Mouse (Mus musculus) midbrain, embryonic 14.5 days (tissue): ENCODE results near the gene Arfgef3. TPM values are rescaled to one million over a fixed set of nuclear protein-coding genes. Genes with fewer than 3 reads are reported as not detected.
"Not testable (repeated sequence)": the region's sequence is repeated elsewhere in the genome, so short reads cannot be mapped to it uniquely, and the experiment has no call there.

Experiments
- ATAC-seq: fragments of 200-750 bp; cut with Nextera tagmentation; 2 replicates; pipeline ENCODE4 v1.8.0; 2017; ENCODE audit warnings: moderate number of reproducible peaks, moderate library complexity; ENCODE audit not compliant: low FRiP score, low TSS enrichment
- DNase-seq: peaks from one replicate; pipeline ENCODE4 v3.0.0-alpha.2; 2015
- H3K27ac ChIP-seq: fragments of 300-500 bp; sonication (generic); replicated peaks from 2 replicates; pipeline ENCODE4 v1.5.1; 2014; ENCODE audit warnings: mild to moderate bottlenecking, low read depth, low read length, moderate library complexity
- H3K27me3 ChIP-seq: fragments of 300-500 bp; sonication (generic); 2 replicates; pipeline ENCODE4 v1.6.1; 2014; ENCODE audit warnings: low read length, control low read depth, mixed read lengths; ENCODE audit not compliant: control insufficient read depth, insufficient read depth
- H3K36me3 ChIP-seq: fragments of 300-500 bp; sonication (generic); 2 replicates; pipeline ENCODE4 v1.6.1; 2014; ENCODE audit warnings: low read length, control low read depth; ENCODE audit not compliant: control insufficient read depth, insufficient read depth
- H3K4me1 ChIP-seq: fragments of 300-500 bp; sonication (generic); 2 replicates; pipeline ENCODE4 v1.6.1; 2014; ENCODE audit warnings: mild to moderate bottlenecking, antibody characterized with exemption, low read length, control low read depth; ENCODE audit not compliant: control insufficient read depth, insufficient read depth
- H3K4me2 ChIP-seq: fragments of 300-500 bp; sonication (generic); 2 replicates; pipeline ENCODE4 v1.6.1; 2014; ENCODE audit warnings: mild to moderate bottlenecking, low read length, moderate library complexity
- H3K4me3 ChIP-seq: fragments of 300-500 bp; sonication (generic); replicated peaks from 2 replicates; pipeline ENCODE4 v1.5.1; 2014; ENCODE audit warnings: low read depth, low read length
- H3K9ac ChIP-seq: fragments of 300-500 bp; sonication (generic); replicated peaks from 2 replicates; pipeline ENCODE4 v1.6.1; 2014; ENCODE audit warnings: mild to moderate bottlenecking, low read length, moderate library complexity
- H3K9me3 ChIP-seq: fragments of 300-500 bp; sonication (generic); 2 replicates; pipeline ENCODE4 v1.6.1; 2016; ENCODE audit warnings: low read length, control low read depth, mixed read lengths; ENCODE audit not compliant: control insufficient read depth
- WGBS: fragments of 180-500 bp; shearing (Covaris S2); extraction: QIAGEN DNeasy Blood & Tissue Kit; methylation state at CpG from one replicate; pipeline ENCODE4 v1.1.7; 2014; 5-methylcytosine and 5-hydroxymethylcytosine counted together
- polyA plus RNA-seq: library from polyadenylated mRNA; unstranded; fragments of >200 nt; fragmentation: Nextera tagmentation; extraction: Ambion mirVana; gene quantifications from 2 replicates; pipeline ENCODE4 v1.2.1, GENCODE M21; 2014

The Arfgef3 gene
- polyA plus RNA-seq, 1 experiment from 2014 or later = 7.8 TPM

GRCm38 (mm10) chr10:18589455-18589854 is 154.3 kb downstream of the Arfgef3 start:
- Histone ChIP-seq H3K27me3 (no peaks in the 10 kb centered on the region), H3K36me3 (peaks cover 39% of the 10 kb centered on the region), H3K27ac (no peak overlapping the region), H3K9me3 (no peaks in the 10 kb centered on the region), H3K9ac (no peak overlapping the region), H3K4me3 (no peak overlapping the region), H3K4me1 (no peaks in the 10 kb centered on the region), H3K4me2 (no peak overlapping the region)
- no peak for DNase-seq
- ATAC-seq = no peak
- 93% methylated on average over 5 of the region's 5 CpGs for WGBS

DNA sequence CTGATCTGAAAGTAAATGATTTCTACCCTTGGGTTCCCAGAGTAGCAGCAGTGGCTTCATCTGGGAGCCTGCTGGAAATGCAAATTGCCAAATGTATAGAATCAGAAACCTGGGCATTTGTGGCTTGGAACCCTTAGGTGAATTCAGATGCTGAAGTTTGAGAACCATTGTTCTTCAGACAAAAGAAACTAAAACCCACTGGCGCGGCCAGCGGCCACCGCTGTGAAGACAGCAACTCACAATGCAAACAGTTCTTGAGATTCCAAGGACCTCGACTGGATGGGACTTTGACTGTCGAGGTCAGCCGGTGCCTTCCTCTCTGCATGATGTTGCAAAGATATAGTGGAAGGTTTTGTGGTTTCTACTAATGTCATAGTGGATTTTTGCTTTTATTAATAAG is 159.6 kb downstream of the Arfgef3 start:
- no peak for ATAC-seq
- no peak overlapping the region for H3K9ac ChIP-seq

GRCm38 (mm10) chr10:18572581-18572980 is 171.2 kb downstream of the Arfgef3 start:
- H3K27ac ChIP-seq = no peak overlapping the region
- WGBS = 62% methylated on average over 2 of the region's 2 CpGs
- no peaks in the 10 kb centered on the region for H3K36me3 ChIP-seq
- ATAC-seq = no peak
- no peak overlapping the region for H3K9ac ChIP-seq
- no peaks in the 10 kb centered on the region for H3K27me3 ChIP-seq
- H3K4me2 ChIP-seq = no peak overlapping the region
- no peaks in the 10 kb centered on the region for H3K4me1 ChIP-seq
- H3K9me3 ChIP-seq = no peaks in the 10 kb centered on the region
- no peak overlapping the region for H3K4me3 ChIP-seq
- no peak for DNase-seq

More for the DNA sequence above, 159.6 kb downstream of the Arfgef3 start:
- no peaks in the 10 kb centered on the region for H3K4me1 ChIP-seq
- H3K4me2 ChIP-seq = no peak overlapping the region
- H3K36me3 ChIP-seq = peaks cover 8% of the 10 kb centered on the region
- no peak overlapping the region for H3K27ac ChIP-seq
- 3% methylated on average over 7 of the region's 7 CpGs for WGBS
- no peak overlapping the region for H3K4me3 ChIP-seq
- DNase-seq = no peak
- H3K9me3 ChIP-seq = no peaks in the 10 kb centered on the region
- H3K27me3 ChIP-seq = no peaks in the 10 kb centered on the region

GRCm38 (mm10) chr10:18562940-18563339 is 180.8 kb downstream of the Arfgef3 start:
- ATAC-seq (peak; percentile 27; the same call in 1 of the 2 replicates), DNase-seq (peak; percentile 81)
- H3K4me2 ChIP-seq = no peak overlapping the region
- no peak overlapping the region for H3K9ac ChIP-seq
- 8% methylated on average over 4 of the region's 4 CpGs for WGBS
- no peaks in the 10 kb centered on the region for H3K9me3 ChIP-seq
- H3K27me3 ChIP-seq = no peaks in the 10 kb centered on the region
- H3K4me3 ChIP-seq = no peak overlapping the region
- no peaks in the 10 kb centered on the region for H3K36me3 ChIP-seq
- no peaks in the 10 kb centered on the region for H3K4me1 ChIP-seq
- no peak overlapping the region for H3K27ac ChIP-seq

DNA sequence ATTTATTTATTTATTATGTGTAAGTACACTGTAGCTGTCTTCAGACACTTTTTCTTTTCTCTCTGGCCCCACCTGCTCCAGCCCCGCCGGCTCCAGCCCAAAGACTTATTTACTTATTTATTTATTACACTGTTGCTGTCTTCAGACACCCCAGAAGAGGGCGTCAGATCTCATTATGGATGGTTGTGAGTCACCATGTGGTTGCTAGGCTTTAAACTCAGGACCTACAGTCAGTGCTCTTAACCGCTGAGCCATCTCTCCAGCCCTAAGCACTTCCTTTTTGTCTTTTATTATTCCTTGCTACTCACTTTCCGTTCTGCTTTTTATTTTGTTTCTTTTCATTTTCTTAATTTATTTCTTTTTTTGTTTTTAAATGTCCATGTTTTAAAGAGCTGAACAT is 182.3 kb downstream of the Arfgef3 start:
- Histone ChIP-seq H3K36me3 (no peaks in the 10 kb centered on the region), H3K9me3 (no peaks in the 10 kb centered on the region), H3K4me2 (no peak overlapping the region), H3K4me3 (no peak overlapping the region), H3K27me3 (no peaks in the 10 kb centered on the region), H3K4me1 (no peaks in the 10 kb centered on the region), H3K9ac (no peak overlapping the region), H3K27ac (no peak overlapping the region)
- DNase-seq = no peak
- WGBS = 48% methylated on average over 5 of the region's 5 CpGs
- ATAC-seq = no peak

DNA sequence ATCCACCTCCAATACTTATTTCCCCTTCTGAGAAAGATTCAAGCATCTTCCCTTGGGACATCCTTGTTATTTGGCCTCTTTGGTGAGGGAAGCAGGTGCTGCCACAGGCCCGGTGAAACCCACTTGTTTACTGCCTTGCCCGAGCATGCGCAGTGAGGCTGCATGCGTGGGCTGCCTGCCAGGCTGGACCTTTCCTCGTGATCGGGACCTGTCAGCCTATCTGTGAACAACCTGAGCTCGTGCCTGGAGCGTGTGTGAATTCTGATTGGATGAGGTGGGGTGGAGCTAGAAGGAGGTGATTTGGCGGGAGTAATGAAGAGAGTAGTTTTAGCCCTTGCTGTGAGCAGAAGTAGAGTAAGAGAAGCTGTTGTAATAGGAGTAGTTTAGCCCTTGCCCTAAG is 184.7 kb downstream of the Arfgef3 start:
- H3K4me3 ChIP-seq, H3K4me1 ChIP-seq, H3K9me3 ChIP-seq, H3K27ac ChIP-seq, H3K9ac ChIP-seq, H3K36me3 ChIP-seq, H3K27me3 ChIP-seq, H3K4me2 ChIP-seq, DNase-seq, ATAC-seq: not testable (repeated sequence)
- 89% methylated on average over 9 of the region's 9 CpGs for WGBS

DNA sequence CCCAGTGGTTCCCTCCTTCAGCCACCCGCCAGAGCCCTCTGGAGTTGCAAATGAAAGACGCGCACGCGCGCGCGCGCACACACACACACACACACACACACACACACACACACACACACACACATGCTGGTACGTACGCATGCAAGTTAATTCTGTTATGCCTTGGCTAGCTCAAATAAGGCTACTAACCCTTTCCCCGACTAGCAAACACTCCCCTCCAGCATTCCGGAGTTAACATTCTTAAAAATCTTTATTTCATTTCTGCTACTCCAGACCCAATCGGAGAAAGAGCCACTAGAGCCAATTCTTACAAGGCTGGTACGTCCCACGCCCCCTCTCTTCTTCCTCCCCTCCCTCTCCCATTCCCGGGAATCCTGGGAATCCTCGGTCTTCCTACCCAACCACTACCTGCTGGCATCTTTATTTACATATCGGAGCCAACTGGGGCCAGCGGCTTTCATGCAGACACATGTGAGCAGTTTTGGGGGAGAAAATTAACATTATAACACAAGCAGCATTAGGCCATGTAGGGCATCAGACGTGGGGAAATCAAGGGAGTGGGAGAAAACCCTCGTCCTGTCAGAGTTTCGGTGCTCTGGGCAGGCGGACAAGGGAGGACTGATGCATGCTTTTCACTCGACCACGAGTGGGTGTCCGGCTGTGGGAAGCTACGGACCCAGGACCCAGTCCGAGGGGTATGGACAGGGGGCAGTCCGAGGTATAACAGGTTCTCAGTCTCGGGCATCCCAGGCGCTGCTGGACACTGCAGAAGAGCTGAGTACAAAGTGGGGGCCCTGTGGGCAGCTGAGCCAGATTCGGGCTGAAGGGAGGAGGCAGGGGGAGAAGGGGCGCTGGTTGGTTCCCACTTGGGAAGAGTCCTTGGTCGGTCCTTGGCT is 194.2 kb downstream of the Arfgef3 start:
- no peaks in the 10 kb centered on the region for H3K9me3 ChIP-seq
- 1% methylated on average over 35 of the region's 35 CpGs for WGBS
- ATAC-seq (peak; percentile 55), DNase-seq (peak; percentile 76)
- no peaks in the 10 kb centered on the region for H3K36me3 ChIP-seq
- H3K4me3 ChIP-seq = peak overlapping the region; percentile 39
- peak overlapping the region; percentile 50 for H3K9ac ChIP-seq
- H3K4me2 ChIP-seq = peak overlapping the region; percentile 68
- no peak overlapping the region for H3K27ac ChIP-seq
- peaks cover 4% of the 10 kb centered on the region; the same call in 1 of the 2 replicates for H3K4me1 ChIP-seq
- no peaks in the 10 kb centered on the region for H3K27me3 ChIP-seq

GRCm38 (mm10) chr10:18547381-18547780 is 196.4 kb downstream of the Arfgef3 start:
- no peak for ATAC-seq
- H3K9ac ChIP-seq = no peak overlapping the region
- no peak overlapping the region for H3K4me3 ChIP-seq
- H3K36me3 ChIP-seq = no peaks in the 10 kb centered on the region
- H3K4me2 ChIP-seq = no peak overlapping the region
- no peaks in the 10 kb centered on the region for H3K9me3 ChIP-seq
- H3K27me3 ChIP-seq = no peaks in the 10 kb centered on the region
- H3K27ac ChIP-seq = no peak overlapping the region
- WGBS = 94% methylated on average over 4 of the region's 4 CpGs
- no peak for DNase-seq
- peaks cover 4% of the 10 kb centered on the region; the same call in 1 of the 2 replicates for H3K4me1 ChIP-seq

DNA sequence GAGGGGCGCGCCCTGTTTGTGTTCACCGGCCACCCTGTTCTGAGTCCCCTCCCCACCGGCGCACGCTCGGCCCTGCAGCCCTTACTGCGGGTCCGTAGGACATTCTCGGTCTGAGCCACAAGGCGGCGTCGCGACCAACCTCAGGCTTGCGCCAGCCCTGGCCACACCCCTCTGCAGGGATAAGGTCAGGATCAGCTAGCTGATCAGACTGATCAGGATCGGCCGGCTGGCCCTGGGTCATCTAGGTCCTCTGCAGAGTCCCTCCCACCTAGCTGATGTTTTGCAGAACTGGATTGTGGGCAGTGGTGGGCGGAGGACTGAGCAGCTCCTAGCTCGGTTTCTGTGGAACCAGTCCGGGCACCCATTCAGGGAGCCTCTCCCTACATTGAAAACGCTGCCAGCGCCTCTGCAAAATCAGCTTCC is 197.9 kb downstream of the Arfgef3 start, which contains the start of gene Hebp2:
Hebp2 (minus strand) TSS at position 264 of the 423 bp plus-strand sequence.
- Histone ChIP-seq H3K4me3 (peak within 1 kb of the TSS; percentile 61), H3K36me3 (no peaks in the 10 kb centered on the region), H3K4me1 (peaks cover 4% of the 10 kb centered on the region; the same call in 1 of the 2 replicates), H3K27me3 (no peaks in the 10 kb centered on the region), H3K9me3 (no peaks in the 10 kb centered on the region), H3K9ac (peak within 1 kb of the TSS; percentile 74), H3K4me2 (peak within 1 kb of the TSS; percentile 88), H3K27ac (no peak within 1 kb of the TSS)
- DNase-seq (peak; percentile 88), ATAC-seq (peak; percentile 88)
- WGBS = under 1% methylated on average over 22 of the region's 22 CpGs
